Mouse (Mus musculus): ENCODE data around the gene Fkbp5.
A peak's percentile ranks its signal among the peaks of the same experiment; 100 is the strongest.

The Fkbp5 gene

DNA sequence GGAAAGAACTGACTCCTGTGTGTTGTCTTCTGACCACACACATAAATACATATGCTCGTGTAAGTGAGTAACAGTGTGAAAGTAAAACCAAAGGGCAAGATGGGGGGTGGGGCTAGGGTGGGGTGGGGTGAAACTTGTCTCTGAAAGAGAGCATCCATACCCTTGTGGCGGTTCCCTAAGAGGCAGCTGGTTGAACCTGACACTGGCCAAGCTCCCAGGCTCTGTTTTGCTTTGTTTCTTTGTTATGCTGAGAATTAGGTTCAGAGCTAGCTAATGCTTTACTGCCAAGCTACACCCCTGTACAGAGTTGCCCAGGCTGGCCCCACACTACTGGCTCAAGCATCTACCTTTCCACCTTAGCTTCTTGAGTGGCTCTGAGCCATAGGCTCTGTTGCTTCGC is 16.9 kb downstream of the Fkbp5 start:
- no peak for DNase-seq

DNA sequence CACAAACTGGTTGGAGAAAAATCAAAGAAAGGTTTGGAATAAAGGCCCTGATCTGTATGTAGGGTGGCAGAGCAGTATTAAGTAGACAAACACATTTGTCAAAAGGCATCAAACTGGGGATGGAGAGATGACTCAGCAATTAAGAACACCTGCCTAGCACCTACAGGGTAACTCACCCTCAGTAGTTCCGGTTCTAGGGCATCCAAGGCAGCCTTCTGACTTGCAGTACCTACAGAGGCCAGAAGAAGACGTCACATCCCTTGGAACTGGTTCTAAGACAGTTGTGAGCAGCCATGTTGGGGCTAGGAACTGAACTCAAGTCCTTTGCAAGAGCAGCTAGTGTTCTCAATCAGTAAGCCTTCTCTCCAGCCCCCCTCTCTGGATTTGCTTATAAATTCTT is 18.1 kb downstream of the Fkbp5 start:
- DNase-seq, result no peak

DNA sequence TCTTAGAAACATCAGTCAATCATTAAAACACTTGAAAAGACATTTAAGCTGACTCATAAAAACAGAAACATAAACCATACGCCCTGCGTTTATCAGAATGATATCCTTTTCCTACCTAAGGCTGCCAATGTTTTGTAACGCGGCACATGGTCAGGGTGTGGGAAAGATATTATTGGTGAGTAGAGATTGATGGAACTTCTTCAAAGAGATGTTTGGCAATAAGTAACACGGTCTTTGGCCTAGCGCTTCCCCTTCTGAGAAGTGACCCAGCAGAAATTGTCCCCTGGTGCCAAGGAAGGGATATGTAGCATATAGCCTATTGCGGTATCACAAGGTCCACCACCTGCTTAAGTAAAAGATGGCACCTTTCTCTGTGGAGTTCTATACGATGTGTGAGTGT is 21.5 kb downstream of the Fkbp5 start:
- no peak for DNase-seq

DNA sequence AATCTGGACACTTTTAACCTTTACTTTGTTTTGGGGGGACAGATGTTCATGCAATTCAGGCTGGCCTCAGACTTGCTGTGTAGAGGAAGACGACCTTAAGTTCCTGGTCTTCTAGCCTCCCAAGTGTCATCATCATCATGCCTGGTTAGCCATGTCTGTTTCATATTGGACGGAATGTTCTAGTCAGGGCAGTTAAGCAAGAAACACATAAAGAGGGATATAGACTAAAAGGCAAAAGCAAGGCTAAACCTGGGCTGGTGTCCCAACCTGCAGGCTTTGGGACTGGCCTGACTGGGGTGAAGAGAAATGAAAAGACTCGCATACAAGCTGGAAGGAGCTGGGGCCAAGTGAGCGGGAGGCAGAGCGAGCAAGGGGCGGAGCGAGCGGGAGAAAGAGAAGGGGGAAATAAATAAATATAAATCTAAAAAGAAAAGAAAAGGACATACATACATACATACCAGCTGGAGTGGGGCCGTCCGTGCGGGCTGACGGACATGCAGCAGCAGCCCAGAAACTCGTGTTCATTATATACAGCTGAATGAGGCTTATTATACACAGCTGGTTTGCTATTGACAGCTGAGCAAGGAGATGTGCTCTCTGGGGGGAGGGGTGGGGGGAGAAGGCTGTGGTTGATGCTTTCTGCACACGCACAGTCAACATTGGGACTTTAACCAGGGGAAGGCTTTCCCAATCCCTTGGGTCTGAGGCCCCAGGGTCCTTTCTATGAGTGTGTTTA is 26.1 kb downstream of the Fkbp5 start:
- DNase-seq, result no peak

DNA sequence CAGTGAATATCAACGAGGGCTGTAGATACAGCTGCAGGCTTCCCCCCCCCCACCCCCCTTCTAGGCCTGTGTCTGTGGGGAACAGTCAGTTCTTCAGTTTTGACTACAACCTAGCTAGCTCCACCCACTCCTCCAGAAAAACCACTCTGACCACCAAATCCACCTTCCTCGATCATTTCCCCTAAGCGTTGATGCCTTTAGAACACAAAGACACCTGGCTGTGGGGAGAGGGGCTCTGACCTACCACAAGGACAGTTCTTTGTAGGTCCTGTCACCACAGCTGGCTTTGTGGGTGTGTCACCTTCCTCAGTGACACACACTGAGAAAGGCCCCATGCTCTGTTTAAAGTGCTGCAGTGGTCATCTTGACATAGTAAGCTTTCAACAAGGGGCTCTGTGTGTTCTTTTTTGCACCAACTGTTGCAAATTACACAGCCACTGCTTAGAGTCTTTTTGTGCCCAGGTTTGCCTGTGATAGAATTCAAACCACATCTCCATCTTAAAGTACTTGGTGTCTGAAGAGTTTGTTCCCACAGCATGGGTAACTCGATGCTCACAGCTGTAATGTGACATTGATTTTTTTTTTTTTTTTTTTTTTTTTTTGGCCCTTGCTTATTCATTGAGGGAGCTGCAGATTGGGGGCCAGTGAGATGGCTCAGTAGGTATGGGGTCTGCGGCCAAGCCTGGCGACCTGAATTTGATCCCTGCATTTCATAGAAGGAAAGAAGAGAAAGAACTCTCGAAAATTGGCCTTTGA is 28.9 kb downstream of the Fkbp5 start:
- no peak for DNase-seq

DNA sequence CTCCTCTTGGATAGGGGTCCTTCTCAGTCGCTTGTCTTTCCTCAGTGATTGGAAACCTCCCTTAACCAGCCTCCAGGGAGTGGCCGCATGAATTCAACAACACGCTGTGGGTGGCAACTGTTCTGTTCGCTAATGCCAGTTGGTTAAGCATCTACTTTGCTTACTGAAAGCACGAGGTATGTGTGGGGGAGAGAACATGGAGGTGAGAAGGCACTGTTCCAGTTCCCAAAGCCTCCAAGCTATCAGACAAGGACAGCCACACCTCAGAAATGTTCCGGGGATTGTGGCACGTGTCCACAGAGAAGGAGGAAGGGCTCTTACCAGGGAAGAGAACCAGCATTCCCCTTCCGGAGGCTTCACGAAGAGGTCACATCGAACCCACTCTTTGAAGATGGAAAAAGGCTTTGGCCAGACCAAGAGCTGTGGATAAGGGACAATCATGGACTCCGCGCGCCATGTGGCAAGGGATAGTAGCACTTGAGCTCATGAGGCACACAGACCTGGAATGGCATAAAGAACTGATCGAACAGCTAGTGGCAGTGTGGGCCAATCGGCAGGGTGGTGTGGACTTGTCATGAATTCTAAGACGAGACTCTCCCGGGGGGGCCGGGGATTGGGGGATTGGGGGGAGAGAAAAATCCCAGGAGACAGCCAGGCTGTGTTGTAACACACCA is 29.6 kb downstream of the Fkbp5 start:
- DNase-seq, result no peak

DNA sequence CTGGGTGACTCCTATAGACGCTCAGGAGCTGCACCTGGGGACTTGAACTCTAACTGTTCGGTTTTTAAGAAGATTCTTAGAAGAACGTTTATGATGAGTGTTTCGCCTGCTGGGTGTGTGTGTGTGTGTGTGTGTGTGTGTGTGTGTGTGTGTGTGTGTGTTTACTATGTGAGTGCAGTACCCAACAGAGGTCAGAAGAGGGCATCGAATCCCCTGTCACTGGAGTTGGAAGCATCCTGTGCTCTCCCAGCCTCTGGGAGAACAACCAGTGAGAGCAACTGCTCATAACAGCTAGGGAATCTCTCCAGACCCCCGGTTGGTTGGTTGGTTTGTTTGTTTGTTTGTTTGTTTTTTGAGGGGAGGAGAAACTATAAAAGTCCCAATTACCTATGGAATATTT is 30.6 kb downstream of the Fkbp5 start:
- DNase-seq, result no peak

DNA sequence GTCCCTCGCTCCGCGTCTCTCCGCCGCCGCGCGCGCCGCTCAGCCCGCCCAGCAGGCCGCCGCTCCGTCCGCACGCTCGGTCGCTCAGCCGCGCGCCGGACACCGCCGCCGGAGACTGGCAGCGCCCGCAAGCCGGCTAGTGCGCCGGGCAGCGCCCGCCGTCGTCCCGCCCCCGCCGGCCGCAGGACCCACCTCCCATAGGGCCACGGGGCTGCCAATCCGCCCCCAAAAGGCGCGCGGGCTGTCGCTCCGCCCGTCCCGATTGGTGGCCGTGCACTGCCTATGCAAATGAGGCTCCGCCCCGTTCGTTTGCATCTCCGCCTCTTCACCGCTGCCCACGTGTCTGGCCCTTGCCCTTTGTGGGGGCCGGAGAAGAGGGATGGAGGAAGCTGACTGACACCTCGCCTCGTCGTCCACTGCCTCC is 31.3 kb downstream of the Fkbp5 start:
- DNase-seq, result peak; percentile 98

DNA sequence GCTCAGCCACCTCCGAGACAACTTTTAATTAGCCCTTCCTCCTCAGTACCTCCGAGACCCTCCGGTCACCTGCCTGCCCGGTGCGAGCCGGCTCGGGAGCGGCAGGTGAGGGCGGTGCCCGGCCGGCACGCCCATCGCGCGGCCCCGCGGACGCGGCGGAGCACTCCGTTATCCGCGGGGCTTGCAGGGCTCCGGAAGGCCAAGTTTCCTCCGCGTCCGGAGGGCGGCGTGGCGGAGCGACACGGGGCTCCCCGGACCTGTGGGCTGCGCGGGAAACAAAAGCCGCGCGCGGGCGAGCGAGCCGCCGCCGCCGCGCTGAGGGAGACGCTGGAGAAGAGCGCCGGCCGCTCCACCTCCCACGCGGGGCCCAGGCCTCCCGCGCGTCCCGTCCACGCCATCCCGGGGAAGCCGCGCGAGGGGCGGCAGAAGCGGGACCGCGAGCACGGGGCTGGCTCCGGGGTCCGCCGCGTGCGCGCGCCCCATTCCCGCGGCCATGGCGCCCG is 31.8 kb downstream of the Fkbp5 start:
- DNase-seq, result peak; percentile 46

DNA sequence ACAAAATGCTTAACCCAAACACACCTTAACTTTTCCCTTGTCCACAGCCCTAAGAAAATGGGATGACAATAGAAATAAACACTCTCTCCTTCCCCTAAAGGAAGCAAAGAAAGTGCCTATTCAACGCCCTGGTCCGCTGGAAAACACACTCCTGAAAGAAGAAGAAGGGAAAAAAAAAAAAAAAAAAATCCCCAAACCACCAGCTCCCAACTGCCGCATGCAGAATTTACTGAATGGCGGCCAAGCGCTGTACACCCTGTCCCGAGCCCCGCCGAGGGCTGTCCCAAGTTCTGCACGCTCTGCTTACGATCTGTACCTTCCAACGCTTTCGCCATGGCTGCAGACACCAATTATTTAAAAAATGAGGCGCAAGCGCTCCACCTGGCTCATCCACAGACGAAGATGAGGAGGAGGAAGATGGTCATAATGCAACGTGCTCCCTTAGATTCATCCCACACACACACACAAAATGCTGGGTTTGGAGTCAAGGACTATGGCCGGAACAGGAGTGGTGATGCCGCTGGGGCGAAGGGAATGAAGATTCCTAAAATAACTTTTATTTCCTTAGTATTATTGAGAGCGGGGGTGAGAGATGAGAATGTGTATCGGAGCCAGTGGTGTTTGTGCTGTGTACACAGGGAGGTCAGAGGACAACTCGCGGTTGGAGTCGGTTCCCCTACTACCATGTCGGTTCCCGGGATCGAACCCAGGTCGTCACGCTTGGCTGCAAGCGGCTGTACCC is 32.5 kb downstream of the Fkbp5 start:
- DNase-seq, result peak; percentile 14

DNA sequence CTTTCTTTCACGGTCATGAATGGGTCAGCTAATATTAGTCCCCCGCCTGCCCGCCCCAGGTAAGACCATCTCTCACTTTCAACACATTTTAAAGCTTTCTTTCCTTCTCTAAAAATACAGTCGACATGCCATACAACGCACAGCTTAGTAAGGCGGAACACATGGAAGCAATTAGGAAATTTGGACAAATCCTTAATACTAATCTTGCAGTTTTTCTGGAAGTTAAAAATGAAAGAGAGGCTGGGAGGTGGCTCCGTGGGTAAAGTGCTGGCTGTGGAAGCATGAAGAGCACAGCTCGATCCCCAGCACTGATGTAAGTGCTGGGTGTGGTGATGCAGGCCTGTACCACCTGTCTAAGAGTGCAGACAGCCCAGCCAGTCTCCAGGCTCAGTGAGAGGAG is 39.9 kb downstream of the Fkbp5 start:
- DNase-seq, result no peak

DNA sequence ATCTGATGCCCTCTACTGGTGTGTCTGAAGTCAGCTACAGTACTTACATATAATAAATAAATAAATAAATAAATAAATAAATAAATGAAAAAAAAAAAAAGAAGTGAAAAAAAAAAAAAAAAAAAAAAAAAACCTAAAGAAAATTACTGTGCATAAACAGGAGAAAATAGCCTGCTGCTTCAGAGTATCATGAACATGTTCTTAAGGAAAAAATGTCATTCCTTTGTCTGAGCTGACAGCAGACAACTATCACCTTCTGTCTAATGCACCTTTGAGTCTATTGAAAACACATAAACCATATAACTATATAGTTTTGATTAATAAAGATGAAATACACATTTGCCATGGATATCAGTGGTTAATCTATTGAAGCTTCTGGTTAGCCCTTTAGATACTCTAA is 40.9 kb downstream of the Fkbp5 start:
- no peak for DNase-seq

DNA sequence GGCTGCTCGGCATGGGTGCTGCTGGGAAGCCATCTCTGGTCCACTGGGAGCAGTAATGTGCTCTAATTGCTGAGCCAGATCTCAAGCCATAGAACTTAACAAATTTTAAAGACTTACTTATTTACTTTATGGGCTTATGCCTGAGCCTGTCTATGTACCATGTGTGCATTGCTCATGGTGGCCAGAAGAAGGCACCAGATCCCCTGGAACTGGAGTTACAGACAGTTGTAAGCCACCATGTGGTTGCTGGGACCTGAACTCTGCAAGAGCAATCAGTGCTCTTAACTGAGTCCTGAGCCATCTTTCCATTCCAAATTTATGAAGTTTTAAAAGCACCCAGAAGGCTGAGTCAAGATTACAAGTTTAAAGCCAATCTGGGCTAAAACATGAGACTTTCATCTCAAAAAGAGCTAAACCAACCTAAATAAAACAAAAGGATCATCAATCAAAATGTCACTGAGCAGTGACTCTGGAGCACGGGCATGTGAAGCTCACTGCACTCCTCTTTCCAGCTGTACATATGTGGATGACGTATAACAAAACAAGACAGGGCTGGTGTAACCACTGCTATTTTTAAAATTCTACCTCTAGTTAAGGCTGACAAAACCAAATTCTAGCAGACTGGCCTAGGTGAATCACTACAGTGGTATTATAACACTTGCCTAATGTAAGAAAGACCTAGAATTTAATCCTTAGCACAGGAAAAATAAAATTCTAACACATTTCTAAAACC is 41.6 kb downstream of the Fkbp5 start:
- DNase-seq, result no peak

DNA sequence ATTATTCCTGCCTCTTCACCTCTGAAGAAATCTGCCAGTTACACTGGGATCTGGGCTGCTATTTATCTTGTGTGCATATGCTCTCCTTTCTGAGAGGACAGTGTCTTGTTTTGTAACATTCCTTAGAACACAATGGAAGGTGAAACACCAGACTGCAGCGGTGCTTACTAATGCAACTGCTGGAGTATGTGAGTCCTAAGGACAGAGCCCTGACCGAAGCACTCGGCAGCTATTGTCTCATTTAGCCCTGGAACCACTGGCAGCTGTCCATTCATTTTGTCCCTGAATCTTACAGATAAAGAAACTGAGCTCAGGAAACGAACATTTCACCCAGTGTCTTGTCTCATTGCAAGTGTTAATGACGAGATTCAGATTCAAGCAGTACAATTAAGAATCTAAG is 44.6 kb downstream of the Fkbp5 start:
- no peak for DNase-seq

DNA sequence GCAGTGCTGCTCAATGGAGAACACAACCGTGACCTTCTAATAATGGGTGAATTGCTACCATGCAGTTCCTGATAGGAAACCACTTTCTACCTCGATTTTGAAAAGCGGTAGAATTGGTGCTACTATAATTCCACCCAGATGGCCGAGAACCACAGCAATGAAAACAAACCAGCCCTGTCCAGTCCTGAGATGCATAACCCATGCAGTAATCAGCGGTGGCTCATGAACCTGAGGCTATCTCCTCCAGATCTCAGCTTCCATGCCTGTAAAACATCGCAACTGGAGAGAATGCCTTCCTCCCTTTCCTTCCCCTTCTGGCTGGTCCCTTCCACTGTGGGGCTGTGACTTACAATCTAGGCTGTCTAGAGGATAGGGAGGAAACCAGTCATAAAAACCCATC is 46.5 kb downstream of the Fkbp5 start:
- no peak for DNase-seq

DNA sequence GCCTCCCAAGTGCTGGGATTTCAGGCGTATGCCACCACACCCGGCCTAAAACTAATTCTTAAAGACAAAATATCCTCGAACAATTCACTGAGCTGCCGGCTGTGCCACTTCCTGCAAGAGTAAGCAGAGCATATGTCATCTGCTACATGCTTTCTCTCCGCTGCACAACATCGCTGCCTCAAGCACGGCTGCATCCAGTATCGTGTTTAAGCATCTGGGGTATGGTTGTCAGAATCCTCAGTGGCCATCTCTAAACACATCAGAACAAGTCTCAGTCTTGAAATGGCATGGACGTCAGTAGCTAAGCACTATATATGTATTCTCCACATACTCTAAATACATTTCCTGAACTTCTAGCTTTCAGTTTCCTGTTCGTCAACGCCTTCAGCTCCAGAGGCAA is 49.6 kb downstream of the Fkbp5 start:
- DNase-seq, result no peak

DNA sequence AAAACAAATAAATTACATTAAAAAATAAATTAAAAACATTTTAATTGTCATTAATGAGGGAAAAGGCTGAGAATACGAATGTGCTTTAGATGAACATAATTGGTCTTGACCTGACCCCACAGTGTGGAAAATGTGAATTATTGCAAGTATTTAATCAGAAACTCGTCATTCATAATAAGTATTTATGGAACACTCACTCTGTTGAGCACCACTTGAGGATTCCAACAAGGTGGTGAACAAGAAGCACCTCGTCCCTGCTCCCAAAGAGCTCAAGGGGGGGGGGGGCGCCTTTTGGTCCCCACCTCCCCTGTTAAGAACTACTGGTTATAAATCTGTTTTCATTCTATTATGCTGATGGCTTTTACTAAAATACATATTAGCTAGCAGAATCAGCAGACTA is 51.4 kb downstream of the Fkbp5 start:
- DNase-seq, result no peak

DNA sequence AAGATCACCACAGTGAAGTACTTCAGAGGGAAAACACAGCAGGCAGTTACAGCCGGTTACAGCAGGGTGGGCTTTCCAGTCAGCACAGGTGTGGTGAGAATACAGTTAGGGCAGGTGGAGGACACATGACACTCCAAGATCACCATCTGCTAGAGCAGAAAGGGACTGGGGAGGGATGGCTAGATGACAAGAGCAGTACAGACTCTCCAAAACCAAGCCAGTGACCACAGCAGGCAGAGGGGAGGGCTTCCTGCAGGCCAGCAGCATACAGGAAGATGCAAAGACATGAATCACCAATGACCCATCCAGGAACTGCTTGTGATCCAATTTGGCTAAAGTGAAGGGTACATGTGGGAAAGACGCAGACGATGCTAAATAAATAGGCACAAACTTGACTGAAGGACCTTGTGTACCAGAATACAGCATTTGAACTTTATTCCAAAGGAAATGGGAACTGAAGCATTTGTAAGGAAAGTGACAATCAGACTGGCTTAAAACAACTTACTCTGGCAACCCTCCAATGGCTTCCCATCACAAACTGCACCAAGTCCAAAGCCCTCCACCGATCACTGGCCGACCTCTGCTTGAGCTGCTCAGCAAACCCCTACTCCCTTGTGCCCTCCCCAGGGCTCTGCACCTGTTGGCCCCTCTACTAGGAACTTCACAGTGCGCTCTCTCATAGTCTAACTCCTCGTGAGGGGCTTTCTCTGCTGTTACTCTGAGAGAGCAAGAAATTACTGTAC is 53.5 kb downstream of the Fkbp5 start:
- peak; percentile 46 for DNase-seq

DNA sequence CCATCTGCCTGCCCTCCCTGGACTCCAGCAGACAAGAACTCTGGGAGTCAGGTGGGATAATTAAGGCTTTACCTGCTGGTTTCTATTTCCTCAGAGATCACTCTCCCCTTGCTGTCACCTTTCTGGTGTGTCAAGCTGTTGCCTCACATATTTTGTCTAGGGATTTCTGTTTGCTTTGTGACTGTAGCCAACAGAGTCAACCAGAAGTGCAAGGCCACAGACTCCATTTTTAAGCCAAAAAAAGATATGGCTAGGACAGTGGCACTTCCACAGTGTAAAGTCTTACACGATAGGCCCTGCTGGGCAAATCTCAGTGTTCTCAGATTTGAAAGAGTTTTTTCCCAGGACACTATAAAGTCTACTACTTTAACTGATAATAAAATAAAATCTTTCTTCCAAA is 56.9 kb downstream of the Fkbp5 start:
- DNase-seq, result no peak

DNA sequence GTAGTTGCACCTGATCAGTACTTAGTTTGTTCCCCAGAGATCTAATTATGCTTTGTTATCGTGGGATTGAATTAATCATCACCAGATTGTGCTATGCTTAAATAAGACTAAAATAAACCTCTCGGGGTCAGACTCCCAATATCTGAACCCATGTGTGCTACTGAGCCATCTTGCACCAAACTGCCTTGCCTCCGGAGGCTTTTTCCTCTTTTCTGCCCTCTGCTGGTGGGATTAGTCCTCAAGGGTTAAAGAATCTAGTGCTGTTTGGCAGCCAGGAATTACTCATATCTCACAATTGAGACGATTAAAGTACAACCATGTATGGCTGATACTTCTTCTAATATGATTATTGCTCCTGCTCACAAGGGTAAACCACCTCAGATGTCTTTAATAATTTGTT is 62.2 kb downstream of the Fkbp5 start:
- no peak for DNase-seq

DNA sequence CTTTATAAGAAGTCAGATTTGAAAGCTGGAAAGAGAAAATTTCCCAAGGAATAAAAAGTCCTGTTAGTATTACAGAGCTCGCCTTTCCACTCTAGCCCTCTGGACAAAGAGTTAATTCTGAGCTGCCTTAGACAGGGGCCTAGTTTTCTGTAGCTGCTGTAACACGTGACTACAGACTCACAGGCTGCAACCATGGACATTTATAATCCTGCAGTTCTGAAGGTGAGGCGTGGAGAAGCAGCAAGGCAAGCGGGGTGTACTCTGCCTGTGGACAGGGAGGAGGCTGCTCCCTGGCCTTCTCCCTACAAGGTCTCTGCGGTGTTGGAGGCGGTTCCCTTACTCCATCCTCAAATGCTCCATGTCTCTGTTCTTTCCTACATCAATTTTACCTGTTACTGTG is 64.4 kb downstream of the Fkbp5 start:
- no peak for DNase-seq

DNA sequence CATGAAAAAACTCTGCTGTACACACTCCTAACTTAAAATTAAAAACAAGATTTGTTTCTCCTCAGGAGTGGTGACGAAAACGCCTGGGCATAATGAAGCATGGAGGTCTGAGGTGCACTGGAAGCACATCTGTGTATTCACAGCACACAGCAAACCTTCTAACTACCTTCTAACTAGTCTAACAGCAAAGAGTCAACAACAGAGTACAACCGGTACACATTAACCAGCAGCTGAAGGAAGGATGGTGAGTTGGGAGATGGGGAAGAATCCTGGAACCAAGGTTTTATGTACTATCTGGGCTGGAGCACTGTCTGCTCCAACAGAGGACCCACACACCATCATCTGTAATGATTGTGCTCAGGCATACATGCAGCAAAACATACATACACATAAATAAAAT is 65.4 kb downstream of the Fkbp5 start:
- no peak for DNase-seq
